Mouse (Mus musculus) granulocyte monocyte progenitor cell, adult 5-6 weeks (primary cell): ENCODE data around the gene Tnpo1. TPM values are rescaled to one million over a fixed set of nuclear protein-coding genes. Genes with fewer than 3 reads are reported as not detected.

Experiments used
- ATAC-seq: replicated peaks from 2 replicates; pipeline ENCODE4 v1.8.0; 2016; ENCODE audit warnings: mild to moderate bottlenecking, moderate TSS enrichment, inconsistent platforms; ENCODE audit not compliant: poor library complexity, severe bottlenecking
- total RNA-seq, 2 experiments: library from RNA; stranded (forward) in 1 of 2; stranded (reverse) in 1 of 2; fragments of 200-712, 200-1000 nt in 1 of 2; fragments of >200 nt in 1 of 2; fragmentation: Nextera tagmentation in 1 of 2; gene quantifications; 2 replicates each; pipeline ENCODE4 v1.2.3; 2014 to 2017

The Tnpo1 gene
- total RNA-seq, 2 experiments from 2014 or later: 119 to 142 TPM

GRCm38 (mm10) chr13:98926958-98927242 is 716 bp upstream of the Tnpo1 start:
- ATAC-seq: no peak

GRCm38 (mm10) chr13:98925486-98926212 is 535 bp downstream of the Tnpo1 start:
- peak; percentile 55 for ATAC-seq

- peak; percentile 53 for ATAC-seq
Observed at GRCm38 (mm10) chr13:98924897-98925485, 1.2 kb downstream of the Tnpo1 start.

- ATAC-seq: no peak
Observed at GRCm38 (mm10) chr13:98922806-98923205, 3.4 kb downstream of the Tnpo1 start.

GRCm38 (mm10) chr13:98921276-98921675 is 4.9 kb downstream of the Tnpo1 start:
- ATAC-seq: no peak

- no peak for ATAC-seq
Observed at GRCm38 (mm10) chr13:98920300-98920699, 5.9 kb downstream of the Tnpo1 start.

- ATAC-seq: no peak
Observed at GRCm38 (mm10) chr13:98919695-98920094, 6.5 kb downstream of the Tnpo1 start.

- no peak for ATAC-seq
Observed at GRCm38 (mm10) chr13:98917851-98918250, 8.3 kb downstream of the Tnpo1 start.

- no peak for ATAC-seq
Observed at GRCm38 (mm10) chr13:98915591-98915990, 10.6 kb downstream of the Tnpo1 start.

- ATAC-seq: no peak
Observed at GRCm38 (mm10) chr13:98914844-98915212, 11.4 kb downstream of the Tnpo1 start.

GRCm38 (mm10) chr13:98914010-98914843 is 12.0 kb downstream of the Tnpo1 start:
- no peak for ATAC-seq

- ATAC-seq: no peak
Observed at GRCm38 (mm10) chr13:98913196-98913595, 13.0 kb downstream of the Tnpo1 start.

- peak; percentile 100 for ATAC-seq
Observed at GRCm38 (mm10) chr13:98912602-98913001, 13.6 kb downstream of the Tnpo1 start.

GRCm38 (mm10) chr13:98910801-98911200 is 15.4 kb downstream of the Tnpo1 start:
- ATAC-seq: no peak

- ATAC-seq: no peak
Observed at GRCm38 (mm10) chr13:98904608-98905007, 21.6 kb downstream of the Tnpo1 start.

GRCm38 (mm10) chr13:98902366-98903025 is 23.7 kb downstream of the Tnpo1 start:
- ATAC-seq: peak; percentile 97

- ATAC-seq: no peak
Observed at GRCm38 (mm10) chr13:98899550-98899949, 26.6 kb downstream of the Tnpo1 start.

GRCm38 (mm10) chr13:98897577-98897976 is 28.6 kb downstream of the Tnpo1 start:
- ATAC-seq: no peak

- ATAC-seq: peak; percentile 90
Observed at GRCm38 (mm10) chr13:98896434-98897126, 29.6 kb downstream of the Tnpo1 start.

- ATAC-seq: no peak
Observed at GRCm38 (mm10) chr13:98896013-98896412, 30.2 kb downstream of the Tnpo1 start.
